Mouse (Mus musculus) stomach, postnatal 0 days (tissue): ENCODE results near the gene Dhrs7.

Experiments used
- CTCF ChIP-seq: IDR thresholded peaks from 2 replicates; pipeline ENCODE4 v1.5.1; 2016; ENCODE audit warnings: antibody characterized with exemption, low read depth, mild to moderate bottlenecking, moderate library complexity
- EP300 ChIP-seq: optimal IDR thresholded peaks from 2 replicates; pipeline ENCODE3; 2016; ENCODE audit warnings: antibody characterized with exemption

- TF ChIP-seq EP300 (no peak), CTCF (peak; percentile 24; the same call in 1 of the 2 replicates)
These were observed 14.9 kb upstream of the Dhrs7 start for GRCm38 (mm10) chr12:72679635-72680034.
